ENCODE assay signal across 8 mouse cellular contexts in genomic region chr10:93594022-93594482, GRCm38 (mm10). TPM values are rescaled to one million over a fixed set of nuclear protein-coding genes. Genes with fewer than 3 reads are reported as not detected.
DNase-seq lines count a peak whose midpoint lies in the region; ATAC-seq and TF ChIP-seq lines count a peak whose summit lies in the region.

No protein-coding gene starts in this region.

- peak; percentile 90 for TF ChIP-seq CTCF in intestine, postnatal 0 days (IDR thresholded peaks at IDR 0.05; ENCODE audit: low read depth)

- peaks cover 17% of the 10 kb centered on the region; the same call in 1 of the 2 replicates for H3K27me3 ChIP-seq in embryonic facial prominence, embryonic 10.5 days (replicated peaks; ENCODE audit: low read depth, poor library complexity, severe bottlenecking)
- no peaks in the 10 kb centered on the region for H3K27me3 ChIP-seq in intestine, postnatal 0 days (replicated peaks; ENCODE audit: control insufficient read depth, insufficient read depth, low read length)
- H3K27me3 ChIP-seq in midbrain, embryonic 10.5 days (ENCODE audit: low read depth, poor library complexity, severe bottlenecking), result no peaks in the 10 kb centered on the region

- ATAC-seq in granulocyte monocyte progenitor cell, adult 5-6 weeks (replicated peaks; ENCODE audit: poor library complexity, severe bottlenecking), result peak; percentile 81
- 0 out of 2 replicates have a peak, but pooled peaks have one; percentile 34 for ATAC-seq in intestine, postnatal 0 days

- DNase-seq in adrenal gland, postnatal 14 days, result peak; percentile 89
- DNase-seq in embryonic facial prominence, embryonic 10.5 days (ENCODE audit: low spot score), result peak; percentile 87
- peak; percentile 84 to 86 for DNase-seq in left cerebral cortex, postnatal 36 days (ENCODE audit: low spot score in 2 of 2)
- peak; percentile 85 for DNase-seq in midbrain, embryonic 10.5 days (ENCODE audit: low spot score)
- DNase-seq in right cerebral cortex, postnatal 4 days, result peak; percentile 89
- peak; percentile 73 for DNase-seq in yolk sac, embryonic 10.5 days (ENCODE audit: low spot score)

- H3K4me1 ChIP-seq in embryonic facial prominence, embryonic 10.5 days, result peaks cover 8% of the 10 kb centered on the region
- H3K4me1 ChIP-seq in intestine, postnatal 0 days (replicated peaks; ENCODE audit: control insufficient read depth, insufficient read depth, low read length), result no peaks in the 10 kb centered on the region
- H3K4me1 ChIP-seq in midbrain, embryonic 10.5 days, result peaks cover 8% of the 10 kb centered on the region

- no peak overlapping the region for H3K9ac ChIP-seq in intestine, postnatal 0 days (ENCODE audit: low read depth, low read length)

- WGBS in embryonic facial prominence, embryonic 10.5 days, result 3% methylated on average over 22 of the region's 22 CpGs
- WGBS in intestine, postnatal 0 days, result 2% methylated on average over 22 of the region's 22 CpGs
- WGBS in midbrain, embryonic 10.5 days, result 3% methylated on average over 22 of the region's 22 CpGs

- H3K9me3 ChIP-seq in embryonic facial prominence, embryonic 10.5 days, result no peaks in the 10 kb centered on the region
- H3K9me3 ChIP-seq in intestine, postnatal 0 days (ENCODE audit: control insufficient read depth), result no peaks in the 10 kb centered on the region
- H3K9me3 ChIP-seq in midbrain, embryonic 10.5 days (replicated peaks), result no peaks in the 10 kb centered on the region

- H3K4me2 ChIP-seq in intestine, postnatal 0 days (replicated peaks; ENCODE audit: low read depth), result peak overlapping the region; percentile 61

- peak overlapping the region; percentile 64 for H3K4me3 ChIP-seq in embryonic facial prominence, embryonic 10.5 days
- H3K4me3 ChIP-seq in intestine, postnatal 0 days (ENCODE audit: low read depth, low read length), result peak overlapping the region; percentile 33
- peak overlapping the region; percentile 60 for H3K4me3 ChIP-seq in midbrain, embryonic 10.5 days

- no peaks in the 10 kb centered on the region for H3K36me3 ChIP-seq in embryonic facial prominence, embryonic 10.5 days (replicated peaks)
- H3K36me3 ChIP-seq in intestine, postnatal 0 days (ENCODE audit: control insufficient read depth, insufficient read depth), result no peaks in the 10 kb centered on the region
- H3K36me3 ChIP-seq in midbrain, embryonic 10.5 days, result no peaks in the 10 kb centered on the region

- peak overlapping the region; percentile 80 for H3K27ac ChIP-seq in embryonic facial prominence, embryonic 10.5 days (replicated peaks)
- no peak overlapping the region for H3K27ac ChIP-seq in intestine, postnatal 0 days (ENCODE audit: low read depth, low read length)
- H3K27ac ChIP-seq in midbrain, embryonic 10.5 days (replicated peaks), result peak overlapping the region; percentile 86

- intact Hi-C loops in left cerebral cortex, postnatal 36 days (cut with DNase I), result loop anchor here (1.0 kb wide), 1 partner anchor 219 kb away; no protein-coding TSS in a partner anchor

RNA-seq across cellular contexts. Expression of gene Snrpf, which starts 4.5 kb away (rescaled TPM):
- total RNA-seq in adrenal gland, postnatal 14 days (2021), result 18.2 and 23.6 TPM in 2 replicates
- 189 TPM in 2 replicates for polyA plus RNA-seq in embryonic facial prominence, embryonic 10.5 days (2016; fragmentation: Nextera tagmentation; extraction: Ambion mirVana)
- total RNA-seq in granulocyte monocyte progenitor cell, adult 5-6 weeks (2014; fragmentation: Nextera tagmentation), result 231 and 253 TPM in 2 replicates
- total RNA-seq in granulocyte monocyte progenitor cell, adult 5-6 weeks (2017), result 215 and 233 TPM in 2 replicates
- 56.1 and 57.9 TPM in 2 replicates for polyA plus RNA-seq in intestine, postnatal 0 days (2015; fragmentation: Nextera tagmentation; extraction: Ambion mirVana)
- total RNA-seq in left cerebral cortex, postnatal 36 days (2021), result 10 to 100 TPM; 14.9 to 17.3 TPM
- 165 and 191 TPM in 2 replicates for polyA plus RNA-seq in midbrain, embryonic 10.5 days (2016; fragmentation: Nextera tagmentation; extraction: Ambion mirVana)

RNA-seq across cellular contexts. Expression of gene Ntn4, which starts 46.4 kb away (rescaled TPM):
- total RNA-seq in adrenal gland, postnatal 14 days (2021), result 11.8 and 12.1 TPM in 2 replicates
- polyA plus RNA-seq in embryonic facial prominence, embryonic 10.5 days (2016; fragmentation: Nextera tagmentation; extraction: Ambion mirVana), result 0.41 and 0.87 TPM in 2 replicates
- total RNA-seq in granulocyte monocyte progenitor cell, adult 5-6 weeks (2014; fragmentation: Nextera tagmentation), result not detected in 2 replicates
- total RNA-seq in granulocyte monocyte progenitor cell, adult 5-6 weeks (2017), result not detected in 2 replicates
- polyA plus RNA-seq in intestine, postnatal 0 days (2015; fragmentation: Nextera tagmentation; extraction: Ambion mirVana), result 0.10 and 0.25 TPM in 2 replicates
- total RNA-seq in left cerebral cortex, postnatal 36 days (2021), result 10 to 100 TPM in 1 of 2 experiments, 1 to 10 TPM in 1; 9.6 to 13.2 TPM
- polyA plus RNA-seq in midbrain, embryonic 10.5 days (2016; fragmentation: Nextera tagmentation; extraction: Ambion mirVana), result 0.89 and 1.2 TPM in 2 replicates

RNA-seq across cellular contexts. Expression of gene Ccdc38, which starts 53.6 kb away (rescaled TPM):
- total RNA-seq in adrenal gland, postnatal 14 days (2021), result not detected in 2 replicates
- 0.34 and 0.44 TPM in 2 replicates for polyA plus RNA-seq in embryonic facial prominence, embryonic 10.5 days (2016; fragmentation: Nextera tagmentation; extraction: Ambion mirVana)
- total RNA-seq in granulocyte monocyte progenitor cell, adult 5-6 weeks (2014; fragmentation: Nextera tagmentation), result 0.13 TPM in 1 of 2 replicates, not detected in the other
- 0.26 and 2.6 TPM in 2 replicates for total RNA-seq in granulocyte monocyte progenitor cell, adult 5-6 weeks (2017)
- 0.10 and 0.14 TPM in 2 replicates for polyA plus RNA-seq in intestine, postnatal 0 days (2015; fragmentation: Nextera tagmentation; extraction: Ambion mirVana)
- not detected for total RNA-seq in left cerebral cortex, postnatal 36 days (2021)
- 0.31 and 0.36 TPM in 2 replicates for polyA plus RNA-seq in midbrain, embryonic 10.5 days (2016; fragmentation: Nextera tagmentation; extraction: Ambion mirVana)

RNA-seq across cellular contexts. Expression of gene Amdhd1, which starts 54.2 kb away (rescaled TPM):
- total RNA-seq in adrenal gland, postnatal 14 days (2021), result 0.75 and 11.8 TPM in 2 replicates
- polyA plus RNA-seq in embryonic facial prominence, embryonic 10.5 days (2016; fragmentation: Nextera tagmentation; extraction: Ambion mirVana), result 0.11 and 0.18 TPM in 2 replicates
- not detected in 2 replicates for total RNA-seq in granulocyte monocyte progenitor cell, adult 5-6 weeks (2014; fragmentation: Nextera tagmentation)
- 0.65 TPM in 1 of 2 replicates, not detected in the other for total RNA-seq in granulocyte monocyte progenitor cell, adult 5-6 weeks (2017)
- 0.09 TPM in 1 of 2 replicates, not detected in the other for polyA plus RNA-seq in intestine, postnatal 0 days (2015; fragmentation: Nextera tagmentation; extraction: Ambion mirVana)
- total RNA-seq in left cerebral cortex, postnatal 36 days (2021), result under 1 TPM; 0.37 to 0.75 TPM
- 0.22 and 0.25 TPM in 2 replicates for polyA plus RNA-seq in midbrain, embryonic 10.5 days (2016; fragmentation: Nextera tagmentation; extraction: Ambion mirVana)

Comparison
In these comparisons a context has a peak if more than half of its experiments do, and no peak if none do; other contexts are left out.
1. RNA of gene Ntn4, which starts 46.4 kb away (total RNA-seq): 9.6 to 13.2 TPM in left cerebral cortex, postnatal 36 days and 11.8 to 12.1 TPM in adrenal gland, postnatal 14 days; not detected in granulocyte monocyte progenitor cell, adult 5-6 weeks; every median in the first group is over 10 times any median in the second.
2. Peak in every context shown above with its lines, with median percentiles within 50 percentile points of each other: DNase-seq and H3K4me3 ChIP-seq.